Mouse (Mus musculus) limb, embryonic 11.5 days (tissue): ENCODE data around the gene Agbl2. TPM values are rescaled to one million over a fixed set of nuclear protein-coding genes. Genes with fewer than 3 reads are reported as not detected.

Source experiments
- ATAC-seq: fragments of 200-750 bp; cut with Nextera tagmentation; 2 replicates; pipeline ENCODE4 v1.8.0; 2017; ENCODE audit warnings: low read depth; ENCODE audit not compliant: insufficient number of reproducible peaks, low FRiP score, low TSS enrichment
- DNase-seq: peaks from one replicate; pipeline ENCODE4 v3.0.0-alpha.2; 2015; ENCODE audit warnings: low spot score
- H3K27ac ChIP-seq: fragments of 300-500 bp; sonication (generic); replicated peaks from 2 replicates; pipeline ENCODE4 v1.5.1; 2014; ENCODE audit warnings: low read depth, mild to moderate bottlenecking, low read length
- H3K27me3 ChIP-seq: fragments of 300-500 bp; sonication (generic); 2 replicates; pipeline ENCODE4 v1.6.1; 2014; ENCODE audit warnings: mild to moderate bottlenecking, low read length, mixed read lengths; ENCODE audit not compliant: control insufficient read depth, insufficient read depth
- H3K36me3 ChIP-seq: fragments of 300-500 bp; sonication (generic); 2 replicates; pipeline ENCODE4 v1.6.1; 2014; ENCODE audit warnings: mild to moderate bottlenecking, low read length, moderate library complexity, mixed read lengths; ENCODE audit not compliant: control insufficient read depth, insufficient read depth
- H3K4me1 ChIP-seq: fragments of 300-500 bp; sonication (generic); 2 replicates; pipeline ENCODE4 v1.6.1; 2014; ENCODE audit warnings: low read length, mixed read lengths; ENCODE audit not compliant: control insufficient read depth, insufficient read depth
- H3K4me2 ChIP-seq: fragments of 300-500 bp; sonication (generic); 2 replicates; pipeline ENCODE4 v1.6.1; 2014; ENCODE audit warnings: low read depth, mild to moderate bottlenecking, moderate library complexity; ENCODE audit not compliant: severe bottlenecking
- H3K4me3 ChIP-seq: fragments of 300-500 bp; sonication (generic); 2 replicates; pipeline ENCODE4 v1.5.1; 2014; ENCODE audit warnings: low read depth, low read length
- H3K9ac ChIP-seq: fragments of 300-500 bp; sonication (generic); 2 replicates; pipeline ENCODE4 v1.6.1; 2014; ENCODE audit warnings: mild to moderate bottlenecking, low read length
- H3K9me3 ChIP-seq: fragments of 300-500 bp; sonication (generic); 2 replicates; pipeline ENCODE4 v1.6.1; 2016; ENCODE audit warnings: low read length; ENCODE audit not compliant: control insufficient read depth
- WGBS: fragments of 180-500 bp; shearing (Covaris S2); extraction: QIAGEN DNeasy Blood & Tissue Kit; methylation state at CpG from one replicate; pipeline ENCODE4 v1.1.7; 2014; 5-methylcytosine and 5-hydroxymethylcytosine counted together
- polyA plus RNA-seq: library from polyadenylated mRNA; unstranded; fragments of >200 nt; fragmentation: Nextera tagmentation; extraction: Ambion mirVana; gene quantifications from 2 replicates; pipeline ENCODE4 v1.2.1, GENCODE M21; 2014

Agbl2 gene
- polyA plus RNA-seq, 1 experiment from 2014 or later = 0.40 TPM

DNA sequence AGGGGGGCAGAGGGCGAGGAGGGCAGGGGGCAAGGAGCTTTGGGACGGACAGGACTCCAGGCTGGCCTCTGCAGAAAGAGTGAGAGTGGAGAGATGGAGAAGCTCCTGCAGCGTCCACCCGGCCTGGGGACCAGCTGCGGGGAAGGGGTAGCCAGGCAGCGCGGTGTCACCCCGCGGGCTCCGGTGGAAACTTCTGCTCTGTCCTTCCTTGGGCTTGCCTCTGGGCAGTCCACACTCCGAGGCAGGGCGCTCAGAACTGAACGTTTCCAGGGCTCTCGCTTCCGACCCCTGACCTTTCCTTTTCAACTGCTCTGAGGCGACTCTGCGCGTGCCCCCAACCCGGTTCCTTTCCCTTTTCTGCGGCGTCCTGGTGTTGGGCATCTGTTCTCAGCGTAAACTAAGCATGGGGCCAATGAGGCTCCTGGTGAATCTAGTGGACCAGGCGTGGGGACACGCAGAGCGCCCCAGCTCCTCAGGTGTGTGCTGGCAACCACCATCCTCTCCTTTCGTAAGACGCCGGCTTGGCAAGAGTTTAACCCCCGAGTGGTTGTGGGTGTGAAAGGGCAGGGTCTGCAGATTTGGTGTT lies 467 bp downstream of the Agbl2 start:
- WGBS = 3% methylated on average over 29 of the region's 29 CpGs
- Histone ChIP-seq H3K4me1 (0 out of 2 replicates have a peak, but pooled peaks cover 10% of the 10 kb centered on the region), H3K27me3 (peaks cover 5% of the 10 kb centered on the region), H3K4me2 (peak overlapping the region; percentile 88), H3K27ac (no peak overlapping the region), H3K36me3 (peaks cover 18% of the 10 kb centered on the region; the same call in 1 of the 2 replicates), H3K4me3 (peak overlapping the region; percentile 44), H3K9ac (peak overlapping the region; percentile 50), H3K9me3 (no peaks in the 10 kb centered on the region)
- DNase-seq (peak; percentile 53), ATAC-seq (peak; percentile 64)

DNA sequence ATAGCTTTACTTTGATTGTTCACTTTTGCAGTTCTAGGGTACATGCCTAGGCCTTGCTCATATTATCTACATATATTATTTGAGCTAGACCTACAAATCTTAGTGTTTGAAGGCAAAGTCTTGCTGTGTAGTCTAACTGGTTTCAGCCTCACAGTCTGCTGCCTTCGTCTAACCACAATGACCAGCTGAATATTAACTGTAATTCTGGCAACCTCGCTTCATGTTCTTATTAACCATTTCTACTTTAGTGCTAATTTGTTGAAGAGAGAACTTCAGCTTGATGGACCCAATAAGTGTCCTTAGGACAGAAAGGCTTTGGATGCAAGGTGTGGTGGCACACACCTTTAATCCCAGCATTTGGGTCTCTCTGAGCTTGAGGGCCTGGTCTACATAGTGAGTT lies 5.6 kb downstream of the Agbl2 start:
- H3K4me3 ChIP-seq = no peak overlapping the region

DNA sequence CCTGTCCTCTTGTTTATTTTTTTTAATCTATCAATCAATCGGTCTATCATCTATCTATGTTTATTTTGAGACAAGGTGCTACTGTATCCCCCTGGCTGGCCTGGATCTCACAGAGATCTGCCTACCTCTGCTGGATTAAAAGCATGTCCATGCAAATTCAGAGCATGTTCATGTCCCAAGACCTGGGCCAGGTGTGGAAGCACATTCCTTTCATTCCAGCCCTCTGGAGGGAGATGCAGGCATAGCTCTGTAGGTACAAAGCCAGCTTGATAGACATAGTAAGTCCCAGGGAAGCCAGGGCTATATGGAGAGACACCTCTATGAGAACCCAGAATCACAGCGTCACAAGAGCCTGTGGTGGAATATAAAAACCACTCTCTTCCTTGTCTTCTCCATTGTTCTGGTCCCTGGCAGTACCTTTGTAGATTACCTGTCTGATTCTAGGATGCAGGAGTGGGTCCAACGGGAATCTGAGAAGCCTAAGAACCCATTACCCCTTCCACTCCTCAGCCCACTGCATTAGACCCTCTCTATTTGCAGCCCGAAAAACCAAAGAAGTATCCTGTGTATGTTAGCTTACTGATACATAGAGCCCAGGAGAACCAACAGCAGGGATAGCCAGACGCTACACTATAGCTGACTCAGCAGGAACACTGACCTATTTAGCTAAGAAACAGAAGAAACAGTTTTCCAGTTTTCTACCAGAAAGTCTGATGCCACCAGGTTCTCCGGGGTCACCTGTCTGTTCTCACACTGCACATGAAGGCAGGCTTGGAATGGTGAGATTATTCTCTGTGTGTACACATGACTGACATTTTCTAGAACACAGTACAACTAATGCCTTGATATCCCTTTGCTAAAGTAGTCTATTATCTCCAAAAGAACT lies 26.0 kb downstream of the Agbl2 start:
- Histone ChIP-seq H3K4me2 (no peak overlapping the region), H3K27me3 (no peaks in the 10 kb centered on the region), H3K9me3 (no peaks in the 10 kb centered on the region), H3K4me1 (no peaks in the 10 kb centered on the region), H3K4me3 (no peak overlapping the region), H3K27ac (no peak overlapping the region), H3K36me3 (no peaks in the 10 kb centered on the region), H3K9ac (no peak overlapping the region)
- DNase-seq (no peak), ATAC-seq (no peak)
- 84% methylated on average over 6 of the region's 6 CpGs for WGBS

More for the DNA sequence above, 5.6 kb downstream of the Agbl2 start:
- Histone ChIP-seq H3K36me3 (no peaks in the 10 kb centered on the region), H3K4me2 (no peak overlapping the region), H3K9me3 (no peaks in the 10 kb centered on the region), H3K27me3 (peaks cover 5% of the 10 kb centered on the region), H3K9ac (no peak overlapping the region), H3K27ac (no peak overlapping the region), H3K4me1 (no peaks in the 10 kb centered on the region)
- no peak for ATAC-seq
- WGBS = 83% methylated on average over 2 of the region's 2 CpGs
- DNase-seq = no peak

DNA sequence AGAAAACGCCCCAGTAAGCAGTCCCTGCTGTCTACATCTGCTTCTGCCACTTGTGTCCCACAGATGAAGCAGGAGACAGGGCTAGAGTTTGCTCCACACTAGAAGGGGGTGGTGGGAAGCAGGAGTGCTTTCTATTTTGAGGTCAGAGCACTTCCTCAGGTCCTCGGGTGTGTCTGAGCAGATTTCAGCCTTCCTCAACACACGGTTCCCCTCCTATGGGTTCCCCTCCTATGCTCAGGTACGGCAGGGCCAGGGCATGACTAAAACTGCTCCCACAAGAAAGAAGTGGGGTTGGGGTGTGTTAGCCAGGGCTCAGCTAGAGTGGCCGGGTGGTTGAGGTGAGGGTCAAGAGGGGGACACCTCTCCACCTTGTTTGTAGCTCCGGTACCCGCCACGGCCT lies 28.2 kb downstream of the Agbl2 start:
- no peaks in the 10 kb centered on the region for H3K36me3 ChIP-seq
- H3K4me1 ChIP-seq = no peaks in the 10 kb centered on the region
- WGBS = 88% methylated on average over 8 of the region's 8 CpGs
- ATAC-seq (no peak), DNase-seq (no peak)
- H3K27ac ChIP-seq = no peak overlapping the region
- H3K27me3 ChIP-seq = no peaks in the 10 kb centered on the region
- no peaks in the 10 kb centered on the region for H3K9me3 ChIP-seq
- H3K4me2 ChIP-seq = no peak overlapping the region
- H3K4me3 ChIP-seq = no peak overlapping the region
- H3K9ac ChIP-seq = no peak overlapping the region

DNA sequence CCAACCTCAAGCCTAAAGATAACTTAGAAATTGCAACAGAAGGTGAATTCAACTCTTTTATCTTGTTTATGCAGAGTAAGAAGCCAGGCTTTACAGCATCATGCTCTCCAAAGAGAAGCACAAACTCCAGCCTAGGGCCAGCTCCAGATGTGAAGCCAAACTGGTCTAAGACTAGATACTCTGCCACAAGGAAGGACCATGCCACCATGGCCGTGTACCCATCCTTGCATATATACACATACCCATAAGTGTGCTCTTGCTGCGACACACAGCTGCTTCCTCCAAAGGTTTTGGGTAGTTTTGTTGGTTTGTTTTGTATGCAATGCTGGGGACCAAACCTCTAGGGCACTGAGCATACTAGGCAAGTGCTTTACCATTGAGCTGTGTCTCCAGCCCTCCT lies 32.7 kb downstream of the Agbl2 start:
- ATAC-seq (no peak), DNase-seq (no peak)
- Histone ChIP-seq H3K9me3 (no peaks in the 10 kb centered on the region), H3K9ac (no peak overlapping the region), H3K27ac (no peak overlapping the region), H3K36me3 (no peaks in the 10 kb centered on the region), H3K4me2 (no peak overlapping the region), H3K4me3 (no peak overlapping the region), H3K27me3 (no peaks in the 10 kb centered on the region), H3K4me1 (no peaks in the 10 kb centered on the region)
- WGBS = 89% methylated on average over 2 of the region's 2 CpGs

DNA sequence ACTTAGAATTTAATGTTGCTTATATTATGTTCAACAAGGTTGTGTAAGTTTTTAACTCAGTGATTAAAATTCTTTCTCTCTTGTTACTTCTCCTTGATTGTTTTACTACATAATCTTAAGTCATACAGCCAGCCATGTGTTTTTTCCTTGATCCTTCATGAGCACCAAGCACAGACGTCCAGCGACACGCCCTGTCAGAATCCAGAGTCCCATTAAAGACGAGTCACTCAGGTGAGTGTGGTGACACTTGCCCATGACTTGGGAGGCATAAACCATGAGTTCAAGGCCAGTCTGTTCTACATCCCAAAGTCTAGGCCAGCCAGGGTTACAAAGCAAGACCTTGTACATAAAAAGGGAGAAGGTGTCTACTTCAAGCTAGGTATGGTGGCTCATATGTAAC lies 33.6 kb downstream of the Agbl2 start:
- DNase-seq = no peak
- H3K9ac ChIP-seq = no peak overlapping the region
- WGBS = 84% methylated on average over 4 of the region's 4 CpGs
- H3K36me3 ChIP-seq = no peaks in the 10 kb centered on the region
- no peak overlapping the region for H3K4me3 ChIP-seq
- H3K9me3 ChIP-seq = no peaks in the 10 kb centered on the region
- H3K27ac ChIP-seq = no peak overlapping the region
- no peaks in the 10 kb centered on the region for H3K27me3 ChIP-seq
- H3K4me1 ChIP-seq = no peaks in the 10 kb centered on the region
- no peak overlapping the region for H3K4me2 ChIP-seq
- ATAC-seq = no peak

DNA sequence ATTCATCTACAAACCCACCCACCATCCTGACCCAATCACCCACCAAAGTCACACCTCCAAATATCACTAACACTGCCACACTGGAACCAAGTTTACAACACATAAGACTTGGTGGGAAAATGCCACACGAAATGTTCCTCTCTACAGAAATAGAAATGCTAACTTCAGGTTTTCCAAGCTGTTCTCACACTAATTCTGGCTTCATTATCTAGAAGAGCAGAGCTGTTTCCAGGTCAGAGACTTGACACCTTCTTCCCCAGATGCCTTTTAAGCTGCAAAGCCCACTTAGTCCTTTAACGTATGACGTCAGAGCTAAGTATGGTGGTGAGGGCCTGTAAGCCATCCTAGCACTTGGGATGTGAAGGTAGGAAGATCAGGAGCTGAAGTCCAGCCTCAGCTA lies 36.2 kb downstream of the Agbl2 start:
- no peak for DNase-seq
- Histone ChIP-seq H3K9ac (no peak overlapping the region), H3K9me3 (no peaks in the 10 kb centered on the region), H3K36me3 (no peaks in the 10 kb centered on the region), H3K4me2 (no peak overlapping the region), H3K27ac (no peak overlapping the region), H3K4me1 (no peaks in the 10 kb centered on the region), H3K4me3 (no peak overlapping the region), H3K27me3 (no peaks in the 10 kb centered on the region)
- WGBS = 82% methylated on average over 3 of the region's 3 CpGs
- no peak for ATAC-seq

DNA sequence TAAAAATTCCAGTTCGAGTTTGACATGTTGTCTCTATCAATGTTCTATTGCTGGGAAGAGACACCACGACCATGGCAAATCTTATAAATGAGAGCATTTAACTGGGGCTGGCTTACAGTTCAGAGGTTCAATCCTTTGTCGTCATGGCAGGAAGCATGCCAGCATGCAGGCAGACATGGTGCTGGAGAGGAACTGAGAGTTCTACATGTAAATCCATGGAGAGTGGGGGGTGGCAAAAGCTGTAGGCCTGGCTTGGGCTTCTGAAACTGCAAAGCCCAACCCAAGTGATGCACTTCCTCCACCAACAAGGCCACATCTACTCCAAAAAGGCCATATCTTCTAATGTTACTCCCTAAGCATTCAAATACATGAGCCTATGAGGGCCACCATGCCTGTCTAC lies 38.4 kb downstream of the Agbl2 start:
- H3K9me3 ChIP-seq = no peaks in the 10 kb centered on the region
- WGBS = 87% methylated on average over 3 of the region's 3 CpGs

More for the DNA sequence above, 38.4 kb downstream of the Agbl2 start:
- no peak overlapping the region for H3K27ac ChIP-seq
- H3K9ac ChIP-seq = no peak overlapping the region
- no peak overlapping the region for H3K4me3 ChIP-seq
- no peak for DNase-seq
- ATAC-seq = no peak
- no peaks in the 10 kb centered on the region for H3K4me1 ChIP-seq
- H3K27me3 ChIP-seq = no peaks in the 10 kb centered on the region
- no peaks in the 10 kb centered on the region for H3K36me3 ChIP-seq
- H3K4me2 ChIP-seq = no peak overlapping the region
